Mouse (Mus musculus): ENCODE data around the gene Gm5615. TPM values are rescaled to one million over a fixed set of nuclear protein-coding genes. Genes with fewer than 3 reads are reported as not detected.

Gene Gm5615
- polyA plus RNA-seq (2012; rRNA removed), result not detected in 2 replicates

GRCm38 (mm10) chr9:36541863-36542262, at the start of gene Gm5615:
Gene Gm5615 (minus strand): TSS chr9:36541963.
- DNase-seq, result no peak
- no peaks in the 10 kb centered on the region for H3K27me3 ChIP-seq (replicated peaks; ENCODE audit: control insufficient read depth, insufficient read depth, low read length)
- H3K4me3 ChIP-seq (ENCODE audit: insufficient read depth, low read depth, low read length), result no peak within 1 kb of the TSS
- no peaks in the 10 kb centered on the region for H3K4me1 ChIP-seq (ENCODE audit: control insufficient read depth, insufficient read depth, low read length)
- H3K36me3 ChIP-seq (ENCODE audit: control insufficient read depth, insufficient read depth, low read length), result no peaks in the 10 kb centered on the region
- WGBS, result 93% methylated on average over 2 of the region's 2 CpGs
- TF ChIP-seq CTCF (conservative IDR thresholded peaks at IDR 0.05; ENCODE audit: insufficient read depth, insufficient read length, low read depth, low read length) (no peak), POLR2A (IDR thresholded peaks at IDR 0.05; ENCODE audit: low read depth, low read length) (no peak)
- no peak within 1 kb of the TSS for H3K27ac ChIP-seq (ENCODE audit: insufficient read depth, low read depth, low read length)

GRCm38 (mm10) chr9:36582535-36582934, 40.8 kb upstream of the Gm5615 start, which contains the start of gene Gm17689:
Gene Gm17689 (minus strand): TSS chr9:36582635.
- Histone ChIP-seq H3K27me3 (replicated peaks; ENCODE audit: control insufficient read depth, insufficient read depth, low read length) (no peaks in the 10 kb centered on the region; the same call in 1 of the 2 replicates), H3K27ac (ENCODE audit: insufficient read depth, low read depth, low read length) (no peak within 1 kb of the TSS), H3K4me1 (ENCODE audit: control insufficient read depth, insufficient read depth, low read length) (no peaks in the 10 kb centered on the region), H3K36me3 (ENCODE audit: control insufficient read depth, insufficient read depth, low read length) (no peaks in the 10 kb centered on the region), H3K4me3 (ENCODE audit: insufficient read depth, low read depth, low read length) (no peak within 1 kb of the TSS)
- DNase-seq, result no peak
- WGBS, result 60% methylated on average over 1 of the region's 1 CpGs
- TF ChIP-seq POLR2A (IDR thresholded peaks at IDR 0.05; ENCODE audit: low read depth, low read length) (no peak), CTCF (conservative IDR thresholded peaks at IDR 0.05; ENCODE audit: insufficient read depth, insufficient read length, low read depth, low read length) (no peak)

GRCm38 (mm10) chr9:36504211-36504610, 37.6 kb downstream of the Gm5615 start:
- no peak overlapping the region for H3K27ac ChIP-seq (ENCODE audit: insufficient read depth, low read depth, low read length)
- TF ChIP-seq CTCF (conservative IDR thresholded peaks at IDR 0.05; ENCODE audit: insufficient read depth, insufficient read length, low read depth, low read length), result no peak
- no peak for TF ChIP-seq POLR2A (IDR thresholded peaks at IDR 0.05; ENCODE audit: low read depth, low read length)
- no peaks in the 10 kb centered on the region for H3K4me1 ChIP-seq (ENCODE audit: control insufficient read depth, insufficient read depth, low read length)
- no peak for DNase-seq
- H3K4me3 ChIP-seq (ENCODE audit: insufficient read depth, low read depth, low read length), result no peak overlapping the region
- H3K27me3 ChIP-seq (replicated peaks; ENCODE audit: control insufficient read depth, insufficient read depth, low read length), result no peaks in the 10 kb centered on the region
- WGBS, result 85% methylated on average over 5 of the region's 5 CpGs
- H3K36me3 ChIP-seq (ENCODE audit: control insufficient read depth, insufficient read depth, low read length), result no peaks in the 10 kb centered on the region

GRCm38 (mm10) chr9:36495824-36496223, 45.9 kb downstream of the Gm5615 start:
- no peaks in the 10 kb centered on the region for H3K4me1 ChIP-seq (ENCODE audit: control insufficient read depth, insufficient read depth, low read length)
- no peaks in the 10 kb centered on the region for H3K36me3 ChIP-seq (ENCODE audit: control insufficient read depth, insufficient read depth, low read length)
- no peak overlapping the region for H3K4me3 ChIP-seq (ENCODE audit: insufficient read depth, low read depth, low read length)
- no peak for DNase-seq
- no peaks in the 10 kb centered on the region for H3K27me3 ChIP-seq (replicated peaks; ENCODE audit: control insufficient read depth, insufficient read depth, low read length)
- no peak overlapping the region for H3K27ac ChIP-seq (ENCODE audit: insufficient read depth, low read depth, low read length)
- TF ChIP-seq POLR2A (IDR thresholded peaks at IDR 0.05; ENCODE audit: low read depth, low read length) (no peak), CTCF (conservative IDR thresholded peaks at IDR 0.05; ENCODE audit: insufficient read depth, insufficient read length, low read depth, low read length) (no peak)
- 44% methylated on average over 1 of the region's 1 CpGs for WGBS

GRCm38 (mm10) chr9:36494501-36495220, 47.1 kb downstream of the Gm5615 start:
- Histone ChIP-seq H3K4me3 (ENCODE audit: insufficient read depth, low read depth, low read length) (no peak overlapping the region), H3K4me1 (ENCODE audit: control insufficient read depth, insufficient read depth, low read length) (no peaks in the 10 kb centered on the region), H3K36me3 (ENCODE audit: control insufficient read depth, insufficient read depth, low read length) (no peaks in the 10 kb centered on the region), H3K27ac (ENCODE audit: insufficient read depth, low read depth, low read length) (no peak overlapping the region), H3K27me3 (replicated peaks; ENCODE audit: control insufficient read depth, insufficient read depth, low read length) (no peaks in the 10 kb centered on the region)
- TF ChIP-seq CTCF (conservative IDR thresholded peaks at IDR 0.05; ENCODE audit: insufficient read depth, insufficient read length, low read depth, low read length) (no peak), POLR2A (IDR thresholded peaks at IDR 0.05; ENCODE audit: low read depth, low read length) (no peak)
- no peak for DNase-seq
- WGBS, result 87% methylated on average over 4 of the region's 4 CpGs

Other genes starting within 250 kb of the Gm5615 start
- not detected in 2 replicates for gene Gm7257, start 110.1 kb downstream of the Gm5615 start, polyA plus RNA-seq (2012; rRNA removed)
- not detected in 2 replicates for gene Gm9513, start 66.3 kb downstream of the Gm5615 start, polyA plus RNA-seq (2012; rRNA removed)
- gene Gm17689, start 40.7 kb upstream of the Gm5615 start, polyA plus RNA-seq (2012; rRNA removed), result not detected in 2 replicates
- gene A630095E13Rik, start 101.4 kb upstream of the Gm5615 start, polyA plus RNA-seq (2012; rRNA removed), result not detected in 2 replicates
- 0.16 and 0.31 TPM in 2 replicates for gene Acrv1, start 151.3 kb upstream of the Gm5615 start, polyA plus RNA-seq (2012; rRNA removed)
- 0.11 and 0.20 TPM in 2 replicates for gene Chek1, start 185.1 kb upstream of the Gm5615 start, polyA plus RNA-seq (2012; rRNA removed)
- gene Stt3a, start 225.7 kb upstream of the Gm5615 start, polyA plus RNA-seq (2012; rRNA removed), result 194 and 199 TPM in 2 replicates

All from kidney, adult 2 months (tissue).